Mouse (Mus musculus) limb, embryonic 11.5 days (tissue): Measurements from ENCODE around the gene Klhl9. TPM values are rescaled to one million over a fixed set of nuclear protein-coding genes. Genes with fewer than 3 reads are reported as not detected.

Source experiments
- ATAC-seq: fragments of 200-750 bp; cut with Nextera tagmentation; 2 replicates; pipeline ENCODE4 v1.8.0; 2017; ENCODE audit warnings: low read depth; ENCODE audit not compliant: insufficient number of reproducible peaks, low FRiP score, low TSS enrichment
- DNase-seq: peaks from one replicate; pipeline ENCODE4 v3.0.0-alpha.2; 2015; ENCODE audit warnings: low spot score
- H3K27ac ChIP-seq: fragments of 300-500 bp; sonication (generic); replicated peaks from 2 replicates; pipeline ENCODE4 v1.5.1; 2014; ENCODE audit warnings: low read depth, mild to moderate bottlenecking, low read length
- H3K27me3 ChIP-seq: fragments of 300-500 bp; sonication (generic); 2 replicates; pipeline ENCODE4 v1.6.1; 2014; ENCODE audit warnings: mild to moderate bottlenecking, low read length, mixed read lengths; ENCODE audit not compliant: control insufficient read depth, insufficient read depth
- H3K36me3 ChIP-seq: fragments of 300-500 bp; sonication (generic); 2 replicates; pipeline ENCODE4 v1.6.1; 2014; ENCODE audit warnings: mild to moderate bottlenecking, low read length, moderate library complexity, mixed read lengths; ENCODE audit not compliant: control insufficient read depth, insufficient read depth
- H3K4me1 ChIP-seq: fragments of 300-500 bp; sonication (generic); 2 replicates; pipeline ENCODE4 v1.6.1; 2014; ENCODE audit warnings: low read length, mixed read lengths; ENCODE audit not compliant: control insufficient read depth, insufficient read depth
- H3K4me2 ChIP-seq: fragments of 300-500 bp; sonication (generic); 2 replicates; pipeline ENCODE4 v1.6.1; 2014; ENCODE audit warnings: low read depth, mild to moderate bottlenecking, moderate library complexity; ENCODE audit not compliant: severe bottlenecking
- H3K4me3 ChIP-seq: fragments of 300-500 bp; sonication (generic); 2 replicates; pipeline ENCODE4 v1.5.1; 2014; ENCODE audit warnings: low read depth, low read length
- H3K9ac ChIP-seq: fragments of 300-500 bp; sonication (generic); 2 replicates; pipeline ENCODE4 v1.6.1; 2014; ENCODE audit warnings: mild to moderate bottlenecking, low read length
- H3K9me3 ChIP-seq: fragments of 300-500 bp; sonication (generic); 2 replicates; pipeline ENCODE4 v1.6.1; 2016; ENCODE audit warnings: low read length; ENCODE audit not compliant: control insufficient read depth
- WGBS: fragments of 180-500 bp; shearing (Covaris S2); extraction: QIAGEN DNeasy Blood & Tissue Kit; methylation state at CpG from one replicate; pipeline ENCODE4 v1.1.7; 2014; 5-methylcytosine and 5-hydroxymethylcytosine counted together
- polyA plus RNA-seq: library from polyadenylated mRNA; unstranded; fragments of >200 nt; fragmentation: Nextera tagmentation; extraction: Ambion mirVana; gene quantifications from 2 replicates; pipeline ENCODE4 v1.2.1, GENCODE M21; 2014

Klhl9 gene
- polyA plus RNA-seq, 1 experiment from 2014 or later: 139 TPM

GRCm38 (mm10) chr4:88681353-88681752 lies 40.9 kb downstream of the Klhl9 start:
- no peaks in the 10 kb centered on the region for H3K9me3 ChIP-seq
- no peaks in the 10 kb centered on the region for H3K4me1 ChIP-seq
- no peaks in the 10 kb centered on the region for H3K27me3 ChIP-seq
- no peak for DNase-seq
- WGBS: 77% methylated on average over 3 of the region's 3 CpGs
- no peak overlapping the region for H3K4me2 ChIP-seq
- ATAC-seq: no peak
- no peak overlapping the region for H3K27ac ChIP-seq
- no peak overlapping the region for H3K4me3 ChIP-seq
- no peak overlapping the region for H3K9ac ChIP-seq
- H3K36me3 ChIP-seq: no peaks in the 10 kb centered on the region

GRCm38 (mm10) chr4:88680362-88680761 lies 41.9 kb downstream of the Klhl9 start:
- Histone ChIP-seq H3K9me3 (no peaks in the 10 kb centered on the region), H3K4me3 (no peak overlapping the region), H3K4me2 (no peak overlapping the region), H3K9ac (no peak overlapping the region), H3K36me3 (no peaks in the 10 kb centered on the region), H3K4me1 (no peaks in the 10 kb centered on the region), H3K27ac (no peak overlapping the region), H3K27me3 (no peaks in the 10 kb centered on the region)
- peak; percentile 46 for DNase-seq
- WGBS: 57% methylated on average over 8 of the region's 8 CpGs
- ATAC-seq: no peak

GRCm38 (mm10) chr4:88676824-88677223 lies 45.4 kb downstream of the Klhl9 start, which contains the start of gene Ifna16:
Gene Ifna16, minus strand, starts transcription at chr4:88676924.
- Histone ChIP-seq H3K9me3 (no peaks in the 10 kb centered on the region), H3K9ac (no peak within 1 kb of the TSS), H3K36me3 (no peaks in the 10 kb centered on the region), H3K27me3 (no peaks in the 10 kb centered on the region), H3K4me1 (no peaks in the 10 kb centered on the region), H3K4me2 (no peak within 1 kb of the TSS), H3K27ac (no peak within 1 kb of the TSS), H3K4me3 (no peak within 1 kb of the TSS)
- WGBS: 84% methylated on average over 1 of the region's 1 CpGs
- ATAC-seq (no peak), DNase-seq (no peak)

Other genes with a start within 250 kb of the Klhl9 start
- not detected in 2 replicates for gene Ifnb1, start 199.7 kb downstream of the Klhl9 start, polyA plus RNA-seq
- gene Ifna15, start 164.2 kb downstream of the Klhl9 start, polyA plus RNA-seq: not detected in 2 replicates
- not detected in 2 replicates for gene Ifna14, start 150.7 kb downstream of the Klhl9 start, polyA plus RNA-seq
- gene Ifna9, start 130.1 kb downstream of the Klhl9 start, polyA plus RNA-seq: not detected in 2 replicates
- gene Ifna12, start 119.1 kb downstream of the Klhl9 start, polyA plus RNA-seq: not detected in 2 replicates
- gene C87499, start 88.1 kb downstream of the Klhl9 start, polyA plus RNA-seq: not detected in 2 replicates
- not detected in 2 replicates for gene Ifna13, start 78.0 kb downstream of the Klhl9 start, polyA plus RNA-seq
- not detected in 2 replicates for gene Ifna16, start 45.5 kb downstream of the Klhl9 start, polyA plus RNA-seq
- gene Ifna2, start 38.6 kb downstream of the Klhl9 start, polyA plus RNA-seq: not detected in 2 replicates
- gene Ifnab, start 31.1 kb downstream of the Klhl9 start, polyA plus RNA-seq: not detected in 2 replicates
- 0.81 and 1.5 TPM in 2 replicates for gene Gm26566, start 660 bp downstream of the Klhl9 start, polyA plus RNA-seq
- gene Gm13271, start 32.4 kb upstream of the Klhl9 start, polyA plus RNA-seq: not detected in 2 replicates
- gene Gm13283, start 37.7 kb upstream of the Klhl9 start, polyA plus RNA-seq: 0.13 TPM in 1 of 2 replicates, not detected in the other
- 0.38 TPM in 1 of 2 replicates, not detected in the other for gene Gm13290, start 51.4 kb upstream of the Klhl9 start, polyA plus RNA-seq
- gene Gm13289, start 54.5 kb upstream of the Klhl9 start, polyA plus RNA-seq: not detected in 2 replicates
- gene Gm13272, start 57.4 kb upstream of the Klhl9 start, polyA plus RNA-seq: not detected in 2 replicates
- gene Ifnz, start 59.7 kb upstream of the Klhl9 start, polyA plus RNA-seq: not detected in 2 replicates
- gene Gm13276, start 63.2 kb upstream of the Klhl9 start, polyA plus RNA-seq: not detected in 2 replicates
- not detected in 2 replicates for gene Gm13277, start 66.2 kb upstream of the Klhl9 start, polyA plus RNA-seq
- gene Gm13278, start 69.1 kb upstream of the Klhl9 start, polyA plus RNA-seq: not detected in 2 replicates
- gene Gm13275, start 72.0 kb upstream of the Klhl9 start, polyA plus RNA-seq: not detected in 2 replicates
- not detected in 2 replicates for gene Gm13279, start 74.9 kb upstream of the Klhl9 start, polyA plus RNA-seq
- 1.1 and 1.4 TPM in 2 replicates for gene Gm13285, start 77.2 kb upstream of the Klhl9 start, polyA plus RNA-seq
- not detected in 2 replicates for gene Gm13287, start 80.8 kb upstream of the Klhl9 start, polyA plus RNA-seq
- gene Gm13288, start 83.1 kb upstream of the Klhl9 start, polyA plus RNA-seq: not detected in 2 replicates
- gene Ifna7, start 93.8 kb upstream of the Klhl9 start, polyA plus RNA-seq: not detected in 2 replicates
- not detected in 2 replicates for gene Ifna11, start 97.5 kb upstream of the Klhl9 start, polyA plus RNA-seq
- not detected in 2 replicates for gene Ifna6, start 105.0 kb upstream of the Klhl9 start, polyA plus RNA-seq
- not detected in 2 replicates for gene Ifna5, start 113.1 kb upstream of the Klhl9 start, polyA plus RNA-seq
- gene Ifna4, start 119.4 kb upstream of the Klhl9 start, polyA plus RNA-seq: not detected in 2 replicates
- not detected in 2 replicates for gene Ifna1, start 127.6 kb upstream of the Klhl9 start, polyA plus RNA-seq
- gene Ifne, start 157.7 kb upstream of the Klhl9 start, polyA plus RNA-seq: not detected in 2 replicates